Mouse (Mus musculus) testis, adult 2 months (tissue): ENCODE results near the gene Ccl8. TPM values are rescaled to one million over a fixed set of nuclear protein-coding genes. Genes with fewer than 3 reads are reported as not detected.

Source experiments
- H3K27ac ChIP-seq: fragments of 200-500 bp; 2 replicates; pipeline ENCODE4 v1.5.1; 2012; ENCODE audit warnings: low read depth, low read length; ENCODE audit not compliant: control insufficient read depth, insufficient read depth
- H3K27me3 ChIP-seq: fragments of 200-500 bp; 2 replicates; pipeline ENCODE4 v1.6.1; 2012; ENCODE audit warnings: mild to moderate bottlenecking, low read length, moderate library complexity; ENCODE audit not compliant: control insufficient read depth, insufficient read depth
- H3K36me3 ChIP-seq: fragments of 200-500 bp; 2 replicates; pipeline ENCODE4 v1.6.1; 2012; ENCODE audit warnings: mild to moderate bottlenecking, low read length; ENCODE audit not compliant: control insufficient read depth, insufficient read depth
- H3K4me1 ChIP-seq: fragments of 200-500 bp; 2 replicates; pipeline ENCODE4 v1.6.1; 2012; ENCODE audit warnings: low read length; ENCODE audit not compliant: control insufficient read depth, insufficient read depth
- H3K4me3 ChIP-seq: fragments of 200-500 bp; 2 replicates; pipeline ENCODE4 v1.5.1; 2012; ENCODE audit warnings: low read depth, mild to moderate bottlenecking, low read length, moderate library complexity, mixed read lengths; ENCODE audit not compliant: control insufficient read depth
- CTCF ChIP-seq: fragments of 200-500 bp; IDR thresholded peaks from 2 replicates; pipeline ENCODE4 v1.5.1; 2012; ENCODE audit warnings: low read depth, mild to moderate bottlenecking, inconsistent platforms, low read length, moderate library complexity; ENCODE audit not compliant: control insufficient read depth, insufficient read depth, insufficient replicate concordance
- POLR2A ChIP-seq: fragments of 200-500 bp; IDR thresholded peaks from 2 replicates; pipeline ENCODE4 v1.6.1; 2012; ENCODE audit warnings: low read depth, mild to moderate bottlenecking, inconsistent platforms, low read length, moderate library complexity; ENCODE audit not compliant: control insufficient read depth
- polyA plus RNA-seq: library from polyadenylated mRNA; depleted of rRNA; stranded (reverse); fragments of >200 nt; gene quantifications from 2 replicates; pipeline ENCODE4 v1.2.3, GENCODE M21; 2012; rRNA removed

Ccl8 gene
- polyA plus RNA-seq: 1.1 and 2.5 TPM in 2 replicates

- Histone ChIP-seq H3K4me1 (no peaks in the 10 kb centered on the region), H3K4me3 (no peak within 1 kb of the TSS), H3K27me3 (no peaks in the 10 kb centered on the region), H3K27ac (no peak within 1 kb of the TSS), H3K36me3 (no peaks in the 10 kb centered on the region)
- TF ChIP-seq POLR2A: no peak
- TF ChIP-seq CTCF: no peak
These were observed at the start of gene Ccl8 for GRCm38 (mm10) chr11:82114885-82115284. Ccl8 (plus strand) TSS chr11:82115185.

GRCm38 (mm10) chr11:82066953-82067571, 47.9 kb upstream of the Ccl8 start:
- H3K4me3 ChIP-seq: no peak overlapping the region
- TF ChIP-seq POLR2A (no peak), CTCF (no peak)
- H3K27me3 ChIP-seq: no peaks in the 10 kb centered on the region
- no peaks in the 10 kb centered on the region for H3K4me1 ChIP-seq
- no peak overlapping the region for H3K27ac ChIP-seq
- no peaks in the 10 kb centered on the region for H3K36me3 ChIP-seq

GRCm38 (mm10) chr11:82071076-82071475, 43.9 kb upstream of the Ccl8 start:
- Histone ChIP-seq H3K4me1 (no peaks in the 10 kb centered on the region), H3K36me3 (no peaks in the 10 kb centered on the region), H3K27ac (no peak overlapping the region), H3K4me3 (no peak overlapping the region), H3K27me3 (no peaks in the 10 kb centered on the region)
- TF ChIP-seq CTCF (no peak), POLR2A (no peak)

GRCm38 (mm10) chr11:82072374-82072773, 42.6 kb upstream of the Ccl8 start:
- Histone ChIP-seq H3K27me3 (no peaks in the 10 kb centered on the region), H3K27ac (no peak overlapping the region), H3K4me3 (no peak overlapping the region), H3K4me1 (no peaks in the 10 kb centered on the region), H3K36me3 (no peaks in the 10 kb centered on the region)
- TF ChIP-seq CTCF: no peak
- TF ChIP-seq POLR2A: no peak

- Histone ChIP-seq H3K27ac (no peak overlapping the region), H3K27me3 (no peaks in the 10 kb centered on the region), H3K36me3 (no peaks in the 10 kb centered on the region), H3K4me3 (no peak overlapping the region), H3K4me1 (no peaks in the 10 kb centered on the region)
- TF ChIP-seq CTCF (no peak), POLR2A (no peak)
These were observed 42.0 kb upstream of the Ccl8 start for GRCm38 (mm10) chr11:82072984-82073383.

GRCm38 (mm10) chr11:82073686-82074085, 41.3 kb upstream of the Ccl8 start:
- TF ChIP-seq CTCF: no peak
- no peak for TF ChIP-seq POLR2A
- Histone ChIP-seq H3K27me3 (no peaks in the 10 kb centered on the region), H3K36me3 (no peaks in the 10 kb centered on the region), H3K4me1 (no peaks in the 10 kb centered on the region), H3K4me3 (no peak overlapping the region), H3K27ac (no peak overlapping the region)

- Histone ChIP-seq H3K27ac (no peak overlapping the region), H3K27me3 (no peaks in the 10 kb centered on the region), H3K4me1 (no peaks in the 10 kb centered on the region), H3K4me3 (no peak overlapping the region), H3K36me3 (no peaks in the 10 kb centered on the region)
- no peak for TF ChIP-seq POLR2A
- no peak for TF ChIP-seq CTCF
These were observed 38.0 kb upstream of the Ccl8 start for GRCm38 (mm10) chr11:82077031-82077430.

- Histone ChIP-seq H3K27me3 (no peaks in the 10 kb centered on the region), H3K4me3 (no peak overlapping the region), H3K36me3 (no peaks in the 10 kb centered on the region), H3K4me1 (no peaks in the 10 kb centered on the region), H3K27ac (no peak overlapping the region)
- no peak for TF ChIP-seq POLR2A
- no peak for TF ChIP-seq CTCF
These were observed 36.8 kb upstream of the Ccl8 start for GRCm38 (mm10) chr11:82078136-82078730.
